Mouse (Mus musculus) heart, postnatal 0 days (tissue): ENCODE measurements at regions not wholly inside any gene's neighbourhood (a gene's known extent, or its start where the extent isn't known, plus 50 kb on each side); places are given as distances from the start of the nearest gene placed in this dataset.
A peak's percentile ranks its signal among the peaks of the same experiment; 100 is the strongest.

Experiments
- ATAC-seq: fragments of 200-750 bp; cut with Nextera tagmentation; 2 replicates; pipeline ENCODE4 v1.8.0; 2017; ENCODE audit warnings: low read depth, moderate number of reproducible peaks, moderate library complexity; ENCODE audit not compliant: insufficient read depth
- DNase-seq: peaks from one replicate; pipeline ENCODE4 v3.0.0-alpha.2; 2016; ENCODE audit warnings: low spot score
- H3K27ac ChIP-seq: fragments of 300-500 bp; sonication (generic); 2 replicates; pipeline ENCODE4 v1.5.1; 2014; ENCODE audit warnings: low read depth, mild to moderate bottlenecking
- H3K27me3 ChIP-seq: fragments of 300-500 bp; sonication (generic); 2 replicates; pipeline ENCODE4 v1.6.1; 2014; ENCODE audit warnings: low read length, mixed read lengths; ENCODE audit not compliant: control insufficient read depth, insufficient read depth
- H3K36me3 ChIP-seq: fragments of 300-500 bp; sonication (generic); replicated peaks from 2 replicates; pipeline ENCODE4 v1.6.1; 2014; ENCODE audit warnings: low read length, mixed read lengths; ENCODE audit not compliant: control insufficient read depth, insufficient read depth
- H3K4me1 ChIP-seq: fragments of 300-500 bp; sonication (generic); 2 replicates; pipeline ENCODE4 v1.6.1; 2014; ENCODE audit warnings: antibody characterized with exemption; ENCODE audit not compliant: control insufficient read depth, insufficient read depth
- H3K4me2 ChIP-seq: fragments of 300-500 bp; sonication (generic); 2 replicates; pipeline ENCODE4 v1.6.1; 2014; ENCODE audit warnings: low read depth, mild to moderate bottlenecking, low read length, moderate library complexity
- H3K4me3 ChIP-seq: fragments of 300-500 bp; sonication (generic); 2 replicates; pipeline ENCODE4 v1.5.1; 2014; ENCODE audit warnings: low read depth, low read length
- H3K9ac ChIP-seq: fragments of 300-500 bp; sonication (generic); replicated peaks from 2 replicates; pipeline ENCODE4 v1.6.1; 2014; ENCODE audit warnings: low read depth, low read length, mixed read lengths
- H3K9me3 ChIP-seq: fragments of 300-500 bp; sonication (generic); replicated peaks from 2 replicates; pipeline ENCODE4 v1.6.1; 2016; ENCODE audit warnings: low read length; ENCODE audit not compliant: control insufficient read depth
- CTCF ChIP-seq: IDR thresholded peaks from 2 replicates; pipeline ENCODE4 v1.5.1; 2016; ENCODE audit warnings: antibody characterized with exemption, control low read depth, low read depth
- EP300 ChIP-seq: IDR thresholded peaks from 2 replicates; pipeline ENCODE4 v1.6.1; 2016; ENCODE audit warnings: antibody characterized with exemption, low read depth
- WGBS: fragments of 180-500 bp; shearing (Covaris S2); extraction: QIAGEN DNeasy Blood & Tissue Kit; methylation state at CpG from one replicate; pipeline ENCODE4 v1.1.7; 2014; 5-methylcytosine and 5-hydroxymethylcytosine counted together

- no peak for ATAC-seq
These were observed 159.7 kb upstream of the Sdk2 start for GRCm38 (mm10) chr11:114226553-114226952.

GRCm38 (mm10) chr11:114224706-114225105 is 157.9 kb upstream of the Sdk2 start:
- H3K36me3 ChIP-seq = no peaks in the 10 kb centered on the region
- H3K4me1 ChIP-seq = no peaks in the 10 kb centered on the region
- no peak overlapping the region for H3K9ac ChIP-seq
- H3K4me3 ChIP-seq = no peak overlapping the region
- ATAC-seq (no peak), DNase-seq (no peak)
- H3K9me3 ChIP-seq = peaks cover 6% of the 10 kb centered on the region; the same call in 1 of the 2 replicates
- no peak overlapping the region for H3K27ac ChIP-seq
- H3K4me2 ChIP-seq = no peak overlapping the region
- H3K27me3 ChIP-seq = no peaks in the 10 kb centered on the region
- TF ChIP-seq CTCF (no peak), EP300 (no peak)
- WGBS = 68% methylated on average over 2 of the region's 2 CpGs

More at GRCm38 (mm10) chr11:114226553-114226952, 159.7 kb upstream of the Sdk2 start:
- H3K4me2 ChIP-seq = no peak overlapping the region
- WGBS = 83% methylated on average over 13 of the region's 13 CpGs
- no peak for DNase-seq
- H3K4me1 ChIP-seq = no peaks in the 10 kb centered on the region
- H3K9me3 ChIP-seq = peaks cover 6% of the 10 kb centered on the region; the same call in 1 of the 2 replicates
- H3K4me3 ChIP-seq = no peak overlapping the region
- TF ChIP-seq CTCF = no peak
- no peak for TF ChIP-seq EP300
- no peaks in the 10 kb centered on the region for H3K27me3 ChIP-seq
- no peak overlapping the region for H3K27ac ChIP-seq
- no peaks in the 10 kb centered on the region for H3K36me3 ChIP-seq
- H3K9ac ChIP-seq = no peak overlapping the region

GRCm38 (mm10) chr11:114223061-114223460 is 156.2 kb upstream of the Sdk2 start:
- H3K9ac ChIP-seq = no peak overlapping the region
- DNase-seq (no peak), ATAC-seq (no peak)
- no peaks in the 10 kb centered on the region for H3K27me3 ChIP-seq
- H3K9me3 ChIP-seq = peaks cover 6% of the 10 kb centered on the region; the same call in 1 of the 2 replicates
- H3K4me2 ChIP-seq = no peak overlapping the region
- H3K4me3 ChIP-seq = no peak overlapping the region
- no peak overlapping the region for H3K27ac ChIP-seq
- TF ChIP-seq EP300 (no peak), CTCF (no peak)
- H3K4me1 ChIP-seq = peaks cover 13% of the 10 kb centered on the region
- 88% methylated on average over 3 of the region's 3 CpGs for WGBS
- H3K36me3 ChIP-seq = no peaks in the 10 kb centered on the region

GRCm38 (mm10) chr11:114220466-114220865 is 153.6 kb upstream of the Sdk2 start:
- Histone ChIP-seq H3K4me3 (no peak overlapping the region), H3K36me3 (no peaks in the 10 kb centered on the region), H3K4me1 (peaks cover 29% of the 10 kb centered on the region), H3K27me3 (no peaks in the 10 kb centered on the region), H3K9ac (no peak overlapping the region), H3K9me3 (peaks cover 6% of the 10 kb centered on the region; the same call in 1 of the 2 replicates), H3K4me2 (no peak overlapping the region), H3K27ac (no peak overlapping the region)
- TF ChIP-seq CTCF (no peak), EP300 (no peak)
- DNase-seq (no peak), ATAC-seq (no peak)
- WGBS = 85% methylated on average over 2 of the region's 2 CpGs

GRCm38 (mm10) chr11:114218732-114219506 is 152.1 kb upstream of the Sdk2 start:
- H3K36me3 ChIP-seq = no peaks in the 10 kb centered on the region
- TF ChIP-seq CTCF (no peak), EP300 (no peak)
- H3K27ac ChIP-seq = peak overlapping the region; percentile 7
- H3K9ac ChIP-seq = no peak overlapping the region
- DNase-seq = peak; percentile 79
- H3K9me3 ChIP-seq = peaks cover 6% of the 10 kb centered on the region; the same call in 1 of the 2 replicates
- 20% methylated on average over 9 of the region's 9 CpGs for WGBS
- H3K4me3 ChIP-seq = no peak overlapping the region
- H3K27me3 ChIP-seq = no peaks in the 10 kb centered on the region
- no peak overlapping the region; the same call in 1 of the 2 replicates for H3K4me2 ChIP-seq
- ATAC-seq = peak; percentile 84
- H3K4me1 ChIP-seq = peaks cover 29% of the 10 kb centered on the region
